Mouse (Mus musculus) heart, postnatal 0 days (tissue): ENCODE results near the gene Rras.

ENCODE experiments used
- CTCF ChIP-seq: IDR thresholded peaks from 2 replicates; pipeline ENCODE4 v1.5.1; 2016; ENCODE audit warnings: antibody characterized with exemption, control low read depth, low read depth
- EP300 ChIP-seq: IDR thresholded peaks from 2 replicates; pipeline ENCODE4 v1.6.1; 2016; ENCODE audit warnings: antibody characterized with exemption, low read depth

DNA sequence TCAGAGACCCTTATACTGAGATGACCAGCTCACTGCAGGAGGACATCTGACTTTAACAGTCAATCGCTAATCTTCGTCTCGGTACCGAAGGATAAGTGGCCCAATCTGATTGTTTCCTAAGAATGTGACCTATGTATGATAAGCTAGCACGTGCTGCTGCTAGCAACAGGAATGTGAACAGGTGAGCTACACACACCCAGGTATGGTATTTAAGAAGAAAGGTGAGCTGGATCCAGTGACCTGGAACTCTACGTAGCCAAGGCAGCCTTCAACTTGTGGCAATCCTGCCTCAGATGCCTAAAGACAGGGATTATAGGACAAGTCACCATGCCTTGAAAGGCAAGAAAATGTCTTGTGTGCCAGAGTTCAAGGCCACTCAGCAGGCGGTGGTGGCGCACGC, 20.6 kb downstream of the Rras start:
- TF ChIP-seq CTCF: no peak
- TF ChIP-seq EP300: no peak
